Mouse (Mus musculus): ENCODE results near the gene Vti1b.

Gene Vti1b

GRCm38 (mm10) chr12:79136949-79137348 lies 35.5 kb downstream of the Vti1b start:
- no peak for DNase-seq (ENCODE audit: low spot score)

- DNase-seq (ENCODE audit: low spot score): no peak
Measured at GRCm38 (mm10) chr12:79135105-79135504, 37.4 kb downstream of the Vti1b start.

- DNase-seq (ENCODE audit: low spot score): no peak
Measured at GRCm38 (mm10) chr12:79134676-79135075, 37.8 kb downstream of the Vti1b start.

GRCm38 (mm10) chr12:79131706-79132460 lies 40.6 kb downstream of the Vti1b start:
- no peak for DNase-seq (ENCODE audit: low spot score)

GRCm38 (mm10) chr12:79131178-79131675 lies 41.2 kb downstream of the Vti1b start:
- DNase-seq (ENCODE audit: low spot score): peak; percentile 18

GRCm38 (mm10) chr12:79130299-79131177 lies 41.9 kb downstream of the Vti1b start, which contains the start of gene Arg2:
TSS of gene Arg2 (plus strand) at chr12:79130777.
- DNase-seq (ENCODE audit: low spot score): peak; percentile 91

- peak; percentile 40 for DNase-seq (ENCODE audit: low spot score)
Measured at GRCm38 (mm10) chr12:79122820-79123219, 49.6 kb downstream of the Vti1b start.

- no peak for DNase-seq (ENCODE audit: low spot score)
Measured at GRCm38 (mm10) chr12:79118991-79119390, 53.5 kb downstream of the Vti1b start.

All from embryo, embryonic 10 days (tissue).